Mouse (Mus musculus): ENCODE results near the gene 2210407C18Rik. TPM values are rescaled to one million over a fixed set of nuclear protein-coding genes. Genes with fewer than 3 reads are reported as not detected.

Gene 2210407C18Rik
- total and polyA plus RNA-seq, 3 experiments, result not detected

GRCm38 (mm10) chr11:58607030-58607429 is 8.8 kb downstream of the 2210407C18Rik start:
- DNase-seq (ENCODE audit: low read depth, low spot score), result no peak

GRCm38 (mm10) chr11:58606177-58606919 is 9.5 kb downstream of the 2210407C18Rik start:
- Histone ChIP-seq H3K27ac (ENCODE audit: control insufficient read depth, low read depth, low read length) (no peak overlapping the region), H3K9me3 (replicated peaks; ENCODE audit: insufficient read depth, low read length) (no peaks in the 10 kb centered on the region), H3K36me3 (ENCODE audit: control insufficient read depth in 1 of 2, insufficient read depth in 2 of 2, low read length in 2 of 2) (peaks cover 0 to 5% of the 10 kb centered on the region in 2 experiments; a peak in 2 of 4 replicates), H3K79me2 (ENCODE audit: control insufficient read depth, insufficient read depth, low read length, poor library complexity) (no peaks in the 10 kb centered on the region), H3K4me3 (ENCODE audit: control insufficient read depth in 1 of 2, insufficient read depth in 1 of 2, low read depth in 2 of 2, low read length in 2 of 2) (no peak overlapping the region), H3K9ac (ENCODE audit: control insufficient read depth, low read depth, low read length, poor library complexity, severe bottlenecking) (no peak overlapping the region), H3K27me3 (ENCODE audit: control insufficient read depth in 1 of 2, insufficient read depth in 2 of 2, low read length in 2 of 2) (peaks cover 0 to 3% of the 10 kb centered on the region in 2 experiments; a peak in 3 of 4 replicates), H3K4me1 (ENCODE audit: control insufficient read depth in 1 of 2, insufficient read depth in 2 of 2, low read length in 2 of 2) (peaks cover 2 to 9% of the 10 kb centered on the region in 2 experiments; a peak in 1 of 4 replicates)
- TF ChIP-seq ETS1 (IDR thresholded peaks at IDR 0.05; ENCODE audit: low read depth, low read length) (peak; percentile 51), SMC3 (IDR thresholded peaks at IDR 0.05; ENCODE audit: low read depth, low read length) (no peak), MEF2A (IDR thresholded peaks at IDR 0.05; ENCODE audit: extremely low read depth, insufficient replicate concordance, low read depth, low read length, poor library complexity, severe bottlenecking) (no peak), E2F4 (IDR thresholded peaks at IDR 0.05; ENCODE audit: borderline replicate concordance, low read depth, low read length) (no peak)
- peak; percentile 12 for DNase-seq (ENCODE audit: low read depth, low spot score)

More at GRCm38 (mm10) chr11:58607030-58607429, 8.8 kb downstream of the 2210407C18Rik start:
- Histone ChIP-seq H3K9me3 (replicated peaks; ENCODE audit: insufficient read depth, low read length) (no peaks in the 10 kb centered on the region), H3K4me1 (ENCODE audit: control insufficient read depth in 1 of 2, insufficient read depth in 2 of 2, low read length in 2 of 2) (peaks cover 2 to 9% of the 10 kb centered on the region in 2 experiments; a peak in 1 of 4 replicates), H3K9ac (ENCODE audit: control insufficient read depth, low read depth, low read length, poor library complexity, severe bottlenecking) (no peak overlapping the region), H3K79me2 (ENCODE audit: control insufficient read depth, insufficient read depth, low read length, poor library complexity) (no peaks in the 10 kb centered on the region), H3K4me3 (ENCODE audit: control insufficient read depth in 1 of 2, insufficient read depth in 1 of 2, low read depth in 2 of 2, low read length in 2 of 2) (no peak overlapping the region), H3K27me3 (ENCODE audit: control insufficient read depth in 1 of 2, insufficient read depth in 2 of 2, low read length in 2 of 2) (peaks cover 0 to 2% of the 10 kb centered on the region in 2 experiments; a peak in 2 of 4 replicates), H3K36me3 (ENCODE audit: control insufficient read depth in 1 of 2, insufficient read depth in 2 of 2, low read length in 2 of 2) (peaks cover 0 to 5% of the 10 kb centered on the region in 2 experiments; a peak in 2 of 4 replicates), H3K27ac (ENCODE audit: control insufficient read depth, low read depth, low read length) (no peak overlapping the region)
- TF ChIP-seq MYC (IDR thresholded peaks at IDR 0.05; ENCODE audit: low read depth, low read length), result no peak
- no peak for TF ChIP-seq MAFK (IDR thresholded peaks at IDR 0.05; ENCODE audit: borderline replicate concordance, low read depth, low read length)
- TF ChIP-seq GABPA (IDR thresholded peaks at IDR 0.05; ENCODE audit: low read depth, low read length), result no peak
- no peak for TF ChIP-seq UBTF (IDR thresholded peaks at IDR 0.05; ENCODE audit: borderline replicate concordance, insufficient read depth, low read depth, low read length)
- TF ChIP-seq KAT2A (conservative IDR thresholded peaks at IDR 0.05; ENCODE audit: low read depth, low read length), result no peak

GRCm38 (mm10) chr11:58605228-58605627 is 10.6 kb downstream of the 2210407C18Rik start:
- Histone ChIP-seq H3K79me2 (ENCODE audit: control insufficient read depth, insufficient read depth, low read length, poor library complexity) (no peaks in the 10 kb centered on the region), H3K27me3 (ENCODE audit: control insufficient read depth in 1 of 2, insufficient read depth in 2 of 2, low read length in 2 of 2) (peaks cover 0 to 3% of the 10 kb centered on the region in 2 experiments; a peak in 3 of 4 replicates), H3K4me1 (ENCODE audit: control insufficient read depth in 1 of 2, insufficient read depth in 2 of 2, low read length in 2 of 2) (peaks cover 2 to 9% of the 10 kb centered on the region in 2 experiments; a peak in 1 of 4 replicates), H3K36me3 (ENCODE audit: control insufficient read depth in 1 of 2, insufficient read depth in 2 of 2, low read length in 2 of 2) (peaks cover 0 to 5% of the 10 kb centered on the region in 2 experiments; a peak in 2 of 4 replicates), H3K9ac (ENCODE audit: control insufficient read depth, low read depth, low read length, poor library complexity, severe bottlenecking) (no peak overlapping the region), H3K4me3 (ENCODE audit: control insufficient read depth in 1 of 2, insufficient read depth in 1 of 2, low read depth in 2 of 2, low read length in 2 of 2) (no peak overlapping the region), H3K9me3 (replicated peaks; ENCODE audit: insufficient read depth, low read length) (no peaks in the 10 kb centered on the region), H3K27ac (ENCODE audit: control insufficient read depth, low read depth, low read length) (no peak overlapping the region)
- TF ChIP-seq RCOR1 (IDR thresholded peaks at IDR 0.05; ENCODE audit: low read depth, low read length) (no peak), POLR2A (IDR thresholded peaks at IDR 0.05; ENCODE audit: control insufficient read depth in 1 of 2, insufficient read depth in 1 of 2, low read depth in 1 of 2, low read length in 2 of 2, poor library complexity in 1 of 2) (no peak), GATA1 (IDR thresholded peaks at IDR 0.05; ENCODE audit: low read depth, low read length) (peak; percentile 43; the same call in 1 of the 2 replicates)
- DNase-seq (ENCODE audit: low read depth, low spot score), result no peak

Measured in MEL (cell line).